Mouse (Mus musculus) spleen, embryonic (tissue): Measurements from ENCODE around the gene Dnase1l1.

Experiments used
- CTCF ChIA-PET: fragments of 350-600 bp; sonication (Branson Sonifier 250); formaldehyde crosslinking; loops from one replicate; lab custom pipeline; 2022; lab: Charles Lee

Dnase1l1 gene

DNA sequence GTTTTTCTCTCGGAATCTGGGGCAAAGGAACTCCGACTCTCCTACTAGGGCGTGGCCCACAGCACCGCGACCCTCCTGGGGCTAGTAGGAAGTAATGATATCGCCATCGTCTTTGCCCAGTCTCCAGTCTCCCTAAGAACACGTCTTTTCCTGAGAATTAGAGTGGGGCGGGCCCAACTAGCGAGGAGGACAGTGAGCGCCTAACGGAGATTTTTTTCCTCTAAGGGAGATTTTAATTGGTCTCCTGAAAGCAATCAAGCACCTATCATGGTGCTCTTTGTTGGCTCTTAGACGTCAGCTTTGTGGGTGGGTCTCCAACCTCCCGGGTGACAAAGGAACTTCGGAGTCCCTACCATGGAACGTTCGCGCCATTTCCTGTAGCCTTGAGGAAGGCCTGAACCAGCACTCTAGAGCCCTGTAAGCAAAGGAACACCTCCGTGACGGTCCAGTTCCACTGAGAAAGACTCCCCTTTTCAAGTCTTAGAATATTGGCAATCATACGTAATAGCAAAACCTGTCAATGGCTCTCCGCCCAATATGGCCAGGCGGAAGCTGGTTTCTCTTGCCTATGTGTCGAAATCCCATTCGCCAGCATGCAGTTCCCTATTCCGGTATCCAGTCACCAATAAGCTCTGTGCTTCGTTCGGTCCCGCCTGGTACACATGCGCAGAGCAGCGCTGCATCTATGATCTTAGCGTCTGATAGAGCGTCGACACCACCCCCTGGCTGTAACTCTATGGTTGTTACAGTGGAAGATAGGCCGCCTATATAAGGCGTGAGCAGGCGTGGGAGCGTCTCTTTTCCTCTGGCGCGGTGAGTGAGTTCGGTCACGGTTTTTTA lies 11.9 kb downstream of the Dnase1l1 start, which contains the start of gene Rpl10:
Gene Rpl10 (plus strand): TSS at position 751 of the 840 bp plus-strand sequence.
- CTCF ChIA-PET = interaction anchor here (1.1 to 1.3 kb wide), 2 partner anchors 11 to 25 kb away, joined by 3 to 4 read pairs; no protein-coding TSS in a partner anchor

DNA sequence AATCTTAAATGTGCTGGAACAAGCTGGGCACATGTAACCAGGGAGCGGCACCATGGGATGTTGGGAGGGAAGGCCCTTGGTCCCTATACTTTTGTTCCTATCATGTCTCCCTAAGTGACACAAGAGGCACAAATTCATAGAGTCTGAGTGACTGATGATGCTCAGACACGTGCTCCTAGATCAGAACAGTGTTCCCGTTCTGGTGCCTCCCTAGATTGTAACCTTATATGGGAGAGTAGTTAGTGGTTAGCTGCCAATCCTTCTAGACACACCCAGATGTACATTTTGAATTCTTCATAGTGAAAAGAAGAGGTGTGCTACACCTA lies 12.4 kb downstream of the Dnase1l1 start:
- CTCF ChIA-PET = no interaction called here

DNA sequence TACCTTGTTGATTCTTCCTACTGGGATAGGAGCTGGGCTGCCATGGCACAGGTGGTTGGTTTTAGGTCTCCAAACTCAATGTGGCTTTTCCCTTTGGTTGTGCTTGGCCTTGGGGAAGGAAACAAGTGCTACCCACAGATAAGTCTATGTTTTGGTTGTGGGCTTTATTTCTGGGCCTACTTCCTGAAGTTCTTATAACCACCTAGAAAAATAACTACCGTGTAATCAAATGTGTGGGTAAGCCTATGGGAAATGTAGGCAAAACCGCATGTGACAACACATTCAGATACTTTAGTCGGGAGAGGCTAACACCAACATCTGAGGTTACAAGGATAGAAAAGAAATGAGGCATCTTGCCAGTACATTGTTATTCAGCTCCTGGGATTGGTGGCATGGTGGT lies 24.4 kb downstream of the Dnase1l1 start:
- CTCF ChIA-PET = no interaction called here

DNA sequence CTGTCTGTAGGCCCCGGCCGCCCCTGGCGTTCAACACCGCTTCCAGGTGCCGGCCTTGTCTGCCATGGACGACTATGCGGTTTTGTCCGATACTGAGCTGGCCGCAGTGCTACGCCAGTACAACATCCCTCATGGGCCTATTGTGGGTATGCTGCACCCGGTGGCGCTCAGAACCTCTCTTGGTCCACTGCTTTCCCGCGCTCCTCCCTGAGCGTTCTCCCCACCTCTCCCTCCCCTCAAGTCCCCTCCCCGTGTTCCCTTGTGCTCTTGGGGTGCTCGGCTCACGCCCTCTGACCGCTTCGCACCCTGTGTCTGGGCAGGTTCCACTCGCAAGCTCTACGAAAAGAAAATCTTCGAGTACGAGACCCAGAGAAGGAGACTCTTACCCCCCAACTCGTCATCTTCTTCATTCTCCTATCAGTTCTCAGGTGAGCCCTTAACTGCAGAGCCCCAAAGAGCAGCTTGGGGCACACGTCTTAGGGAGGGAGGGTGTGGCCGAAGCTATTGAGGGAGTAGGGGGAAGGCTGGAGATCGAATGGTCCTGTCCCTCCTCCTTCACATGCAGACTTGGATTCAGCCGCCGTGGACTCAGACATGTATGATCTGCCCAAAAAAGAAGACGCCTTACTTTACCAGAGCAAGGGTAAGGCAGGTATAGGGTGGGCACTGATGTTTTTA lies 27.1 kb downstream of the Dnase1l1 start:
- CTCF ChIA-PET = no interaction called here

DNA sequence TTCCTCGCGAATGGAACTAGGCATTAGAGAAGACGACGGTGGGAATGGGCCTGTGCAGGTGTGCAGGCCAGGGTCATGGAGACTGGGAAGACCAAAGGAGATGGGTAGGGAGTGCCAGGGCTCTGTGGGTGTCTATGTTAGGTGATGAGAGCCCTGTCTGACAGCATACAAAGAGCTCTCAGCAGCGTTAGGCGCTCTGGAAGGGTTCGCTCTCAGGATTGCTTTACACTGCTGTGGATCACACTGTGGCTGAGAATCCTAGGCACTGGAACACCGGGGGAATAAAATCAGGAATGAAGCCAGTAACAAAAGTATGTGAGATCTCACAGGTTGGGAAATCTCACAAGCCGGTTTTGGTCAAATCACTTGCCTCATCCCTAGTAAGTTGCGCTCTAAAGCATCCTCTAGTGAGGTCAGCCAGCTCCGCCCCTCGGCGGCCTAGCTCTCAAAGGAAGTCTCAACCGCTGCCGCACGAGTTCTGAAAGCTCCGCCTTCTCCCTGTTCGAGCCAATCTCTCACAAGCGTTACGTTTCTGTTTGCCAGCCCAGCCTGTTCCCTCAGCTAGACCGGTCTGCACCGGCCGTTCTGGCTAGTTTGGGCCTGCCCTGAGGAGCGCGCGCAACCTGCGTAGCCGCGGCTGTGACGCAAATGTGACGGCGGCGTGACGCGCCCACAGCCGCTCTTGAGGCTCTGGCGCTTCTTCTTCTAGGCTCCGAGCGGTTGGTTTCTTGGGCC lies 27.8 kb downstream of the Dnase1l1 start, which contains the start of gene Emd:
Gene Emd (plus strand): TSS at position 535 of the 735 bp plus-strand sequence.
- CTCF ChIA-PET = no interaction called here

DNA sequence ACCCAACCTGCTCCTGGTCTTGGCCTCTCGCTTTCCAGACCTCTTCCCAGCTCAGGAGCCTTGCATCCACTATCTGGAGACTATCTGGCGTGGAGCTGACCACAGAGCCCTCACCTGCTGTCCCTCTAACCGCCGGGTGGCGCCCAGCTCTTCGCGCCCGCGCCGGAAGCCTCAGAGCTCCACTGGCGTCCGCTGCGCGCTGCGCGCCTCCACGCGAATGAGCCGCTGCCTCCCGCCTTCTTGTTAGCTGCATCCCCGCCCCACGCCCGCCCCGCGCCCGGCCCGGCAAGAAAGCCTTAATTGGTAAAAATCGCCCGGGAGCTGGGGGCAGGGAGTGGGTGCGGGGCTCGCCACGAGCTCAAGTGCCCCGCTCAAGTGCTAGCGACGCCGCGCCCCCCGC lies 32.5 kb downstream of the Dnase1l1 start, which contains the start of gene Flna:
Gene Flna (minus strand): TSS at position 206 of the 400 bp plus-strand sequence.
- CTCF ChIA-PET = interaction anchor here (0.5 kb wide), 1 partner anchor 16 kb away, joined by 3 read pairs; no protein-coding TSS in a partner anchor

DNA sequence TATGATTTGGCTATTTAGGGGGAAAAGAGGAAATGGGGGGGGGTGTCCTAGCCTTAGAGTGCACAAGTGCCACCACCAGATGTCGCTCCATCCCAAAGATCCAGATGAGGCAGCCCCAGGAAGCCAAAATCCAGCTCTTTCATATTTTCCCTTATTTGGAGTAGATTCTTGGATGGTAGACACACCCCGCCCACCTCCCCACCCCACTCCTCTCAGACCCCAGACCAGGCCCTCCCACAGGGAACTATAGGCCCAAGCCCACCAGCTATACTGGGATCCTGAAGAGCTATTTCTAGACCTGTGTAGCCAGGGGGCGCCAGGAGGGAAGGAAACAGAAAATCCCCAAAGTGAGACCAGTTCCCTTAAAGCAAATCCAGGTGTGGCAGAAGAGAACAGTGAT lies 33.5 kb downstream of the Dnase1l1 start:
- CTCF ChIA-PET = interaction anchor here (0.6 kb wide), 2 partner anchors 162 to 164 kb away, joined by 4 to 8 read pairs; no protein-coding TSS in a partner anchor

DNA sequence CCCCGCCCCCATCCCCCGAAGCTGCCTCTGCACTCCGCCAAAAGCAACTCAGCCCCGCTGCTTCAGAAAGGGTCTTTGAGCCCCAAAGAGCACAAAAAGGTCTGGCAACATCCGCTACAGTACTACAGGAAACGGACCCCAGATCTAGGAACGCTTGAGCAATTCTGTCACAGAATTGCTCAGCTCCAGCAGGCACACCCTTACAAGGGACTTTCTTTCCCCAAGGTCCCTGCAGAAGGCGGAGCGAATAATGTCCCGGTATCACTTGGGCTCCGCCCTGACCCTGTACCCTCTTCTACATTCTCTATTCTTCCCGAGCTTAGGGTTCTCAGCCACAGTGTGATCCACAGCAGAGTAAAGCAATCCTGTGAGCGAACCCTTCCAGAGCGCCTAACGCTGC lies 35.4 kb downstream of the Dnase1l1 start:
- CTCF ChIA-PET = no interaction called here

DNA sequence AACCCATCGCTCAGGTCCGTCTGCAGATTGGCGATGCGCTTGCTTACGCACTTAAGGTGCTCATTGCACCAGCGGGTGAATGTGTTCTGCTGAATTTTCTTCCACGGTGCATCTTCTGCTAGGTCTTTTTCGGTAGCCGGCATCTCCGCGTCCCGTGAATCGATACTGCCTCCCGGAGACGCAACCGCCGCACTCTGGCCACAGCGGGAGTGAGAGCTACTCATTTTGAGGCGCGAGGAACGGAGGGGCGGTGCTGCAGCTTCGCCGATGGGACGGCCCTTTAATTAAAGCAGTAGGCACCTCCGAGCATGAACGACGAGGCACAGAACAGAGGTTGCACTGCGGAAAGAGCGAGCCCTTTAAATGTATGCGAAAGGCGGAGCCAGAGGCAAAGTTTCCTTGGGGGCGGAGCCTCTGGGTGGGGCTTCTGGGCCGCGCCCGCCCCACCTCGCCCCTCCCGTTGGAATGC lies 35.9 kb downstream of the Dnase1l1 start:
- CTCF ChIA-PET = interaction anchor here (0.7 kb wide), 1 partner anchor 24 kb away, joined by 3 read pairs; the partner anchor contains the start of gene Rpl10

DNA sequence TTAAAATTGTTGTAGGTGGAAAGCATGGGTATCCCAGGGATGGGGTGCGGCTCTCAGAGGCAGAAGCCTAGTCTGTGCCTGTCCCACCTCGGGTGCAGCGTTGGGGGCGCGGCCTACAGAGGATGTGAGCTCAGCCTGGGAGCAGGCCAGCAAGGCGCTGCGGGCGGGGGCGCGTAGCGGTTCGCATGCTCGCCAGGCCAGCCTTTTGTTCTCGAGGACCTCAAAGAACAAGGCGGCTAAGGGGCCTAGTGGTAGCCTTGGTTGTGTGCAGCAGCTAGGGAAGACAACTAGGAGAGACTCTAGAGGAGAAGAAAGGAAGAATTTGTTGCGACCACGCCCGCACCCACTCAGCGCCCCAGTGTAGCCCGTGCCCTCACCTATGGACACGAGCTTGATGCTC lies 36.5 kb downstream of the Dnase1l1 start:
- CTCF ChIA-PET = interaction anchor here (0.7 kb wide), 1 partner anchor 25 kb away, joined by 3 read pairs; the partner anchor contains the start of gene Rpl10

DNA sequence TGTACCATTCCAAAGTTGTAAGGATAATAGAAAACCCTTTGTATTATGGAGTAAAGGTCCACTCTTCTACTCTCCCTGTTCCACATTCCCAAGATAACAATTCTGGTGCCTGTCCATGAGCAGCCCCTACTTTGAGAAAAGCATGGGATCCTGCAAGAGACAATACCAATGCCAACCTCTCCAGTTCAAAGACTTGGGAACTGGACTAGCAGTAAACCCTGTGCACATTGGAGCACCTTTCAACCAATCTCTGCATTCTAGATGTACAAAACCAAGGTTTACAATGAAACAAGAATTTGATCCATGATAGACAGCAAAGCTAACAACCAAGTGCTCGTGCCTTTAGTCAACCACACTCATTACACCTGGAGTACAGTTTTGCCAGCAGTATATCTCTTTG lies 37.0 kb downstream of the Dnase1l1 start:
- CTCF ChIA-PET = no interaction called here

DNA sequence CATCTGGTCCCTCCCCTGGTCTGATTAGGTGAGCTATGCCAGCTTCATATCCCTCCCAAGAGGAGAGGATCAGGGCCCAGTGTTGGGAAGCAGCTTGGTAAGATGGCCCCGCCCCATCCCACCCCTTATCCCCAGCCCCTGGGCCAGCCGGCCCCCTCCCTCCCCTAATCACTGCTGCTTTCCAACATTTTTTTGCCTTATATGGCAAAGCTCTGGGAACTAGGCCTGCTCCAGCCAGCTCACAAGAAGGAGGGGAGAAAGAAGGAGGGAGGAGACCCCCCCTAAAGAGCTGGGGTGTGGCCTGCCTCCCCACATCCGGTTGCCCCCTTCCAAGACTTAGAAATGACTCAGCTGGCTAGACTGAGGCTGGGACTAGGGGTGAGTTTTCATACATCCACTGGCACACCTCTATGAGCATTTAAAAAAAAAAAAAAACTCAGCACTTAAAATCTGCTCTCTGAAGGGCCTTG lies 37.5 kb downstream of the Dnase1l1 start:
- CTCF ChIA-PET = no interaction called here

DNA sequence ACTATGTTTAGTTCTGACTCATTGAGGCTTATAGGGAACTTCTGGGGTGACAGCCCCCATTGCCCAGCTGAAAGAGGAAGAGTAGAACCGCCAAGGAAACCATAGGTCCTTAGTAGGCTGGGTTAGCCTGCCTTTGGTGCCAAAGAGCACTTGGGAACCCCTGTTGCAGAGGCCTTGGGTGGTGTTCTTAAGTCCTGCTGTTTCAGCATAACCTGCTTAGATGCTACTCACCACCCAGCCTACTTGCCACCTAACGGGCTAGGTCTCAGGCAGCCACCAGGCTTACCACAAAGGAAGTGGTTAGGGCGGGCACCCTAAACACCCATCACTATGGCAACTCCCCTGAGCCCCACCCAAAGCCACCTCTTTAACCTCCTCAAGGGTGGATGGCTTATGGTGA lies 38.3 kb downstream of the Dnase1l1 start:
- CTCF ChIA-PET = interaction anchor here (0.7 kb wide), 1 partner anchor 103 kb away, joined by 4 read pairs; no protein-coding TSS in a partner anchor

DNA sequence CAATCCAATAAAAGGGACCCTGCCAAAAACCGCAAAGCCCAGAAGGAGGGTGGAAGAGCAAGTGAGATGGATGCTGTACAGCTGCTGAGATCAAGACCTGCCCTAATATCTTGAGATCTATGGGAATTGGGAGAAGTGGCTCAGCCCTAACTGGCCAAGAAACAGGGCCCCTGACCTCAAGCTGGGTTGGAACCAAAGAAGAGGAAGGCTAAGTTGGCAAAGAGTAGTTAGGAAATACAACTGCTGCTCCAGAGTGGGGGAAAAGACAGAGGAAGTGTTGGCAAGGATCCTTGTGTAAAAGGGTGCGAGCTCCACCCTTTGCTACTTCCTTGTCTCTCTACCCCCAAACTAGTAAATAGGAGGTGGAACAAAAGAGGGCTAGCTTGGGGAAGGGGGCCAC lies 38.7 kb downstream of the Dnase1l1 start:
- CTCF ChIA-PET = interaction anchor here (0.6 to 0.7 kb wide), 2 partner anchors 9 to 102 kb away, joined by 3 to 4 read pairs; no protein-coding TSS in a partner anchor

DNA sequence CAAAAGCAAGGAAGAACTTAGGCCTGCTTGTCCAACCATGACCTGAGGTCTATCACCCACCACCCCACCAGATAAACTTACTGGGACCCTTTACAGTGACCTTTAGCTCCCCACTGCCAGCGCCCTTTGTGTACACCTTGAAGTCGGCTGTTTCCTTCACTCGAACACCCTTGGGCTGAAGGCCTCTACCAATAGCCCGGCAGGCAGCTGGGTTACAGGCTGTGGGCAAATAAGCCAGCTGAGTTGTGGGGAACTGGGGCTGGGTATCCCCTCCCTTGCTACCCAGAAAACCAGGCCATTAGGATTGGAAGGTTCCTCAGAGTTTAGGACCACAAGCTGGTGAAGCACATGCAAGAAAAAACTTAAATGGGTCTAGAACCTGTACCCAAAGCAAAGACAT lies 41.8 kb downstream of the Dnase1l1 start:
- CTCF ChIA-PET = interaction anchor here (0.5 to 1.1 kb wide), 2 partner anchors 17 to 18 kb away, joined by 3 to 4 read pairs; no protein-coding TSS in a partner anchor

DNA sequence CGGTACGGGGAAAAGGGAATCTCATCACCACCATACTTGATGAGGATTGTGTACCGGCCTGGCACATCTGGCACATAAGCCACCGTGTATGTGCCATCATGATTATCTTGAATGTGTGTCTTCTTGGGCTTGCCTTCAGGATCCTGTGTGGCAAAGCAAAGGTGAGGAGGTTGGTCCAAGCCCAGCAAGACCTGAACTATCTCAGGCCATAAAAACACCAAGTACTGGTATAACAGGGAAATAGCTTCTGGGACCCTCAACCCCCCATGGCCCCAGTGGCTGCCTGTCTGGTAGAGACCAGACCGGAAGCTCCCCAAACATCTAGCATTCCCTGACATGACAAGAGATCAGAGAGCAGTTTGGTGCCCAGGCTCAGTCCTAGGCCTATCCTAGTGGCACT lies 48.9 kb downstream of the Dnase1l1 start:
- CTCF ChIA-PET = no interaction called here

DNA sequence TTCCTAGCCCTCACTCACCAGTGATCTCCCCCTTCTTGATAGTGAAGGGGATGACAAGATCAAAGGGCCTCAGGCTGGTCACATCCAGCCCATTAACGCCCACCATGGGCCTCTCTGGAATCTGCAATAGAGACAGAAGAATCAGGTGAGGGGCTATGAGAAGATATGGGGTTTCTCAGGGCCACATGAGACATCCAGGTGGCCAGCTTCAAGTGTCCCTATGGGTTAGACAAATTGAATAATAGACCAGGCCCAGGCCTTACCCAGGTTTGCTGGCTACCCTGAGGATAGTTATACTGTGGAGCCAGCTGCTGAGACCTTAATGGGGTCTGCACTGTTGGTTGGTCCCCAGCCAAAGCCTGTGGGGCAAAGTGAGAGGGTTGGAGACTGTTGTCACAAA lies 52.1 kb downstream of the Dnase1l1 start:
- CTCF ChIA-PET = no interaction called here
